Mouse (Mus musculus) layer of hippocampus, postnatal 36 days (tissue): Measurements from ENCODE around the gene Nudt1. TPM values are rescaled to one million over a fixed set of nuclear protein-coding genes. Genes with fewer than 3 reads are reported as not detected.
"Not testable (repeated sequence)": the region's sequence is repeated elsewhere in the genome, so short reads cannot be mapped to it uniquely, and the experiment has no call there.

ENCODE experiments used
- DNase-seq, 2 experiments: peaks; one replicate each; pipeline ENCODE4 v3.0.0; 2022
- total RNA-seq, 2 experiments: library from RNA; stranded (reverse); gene quantifications; 2 replicates each; pipeline ENCODE4 v1.2.3; 2021

The Nudt1 gene
- total RNA-seq, 2 experiments from 2014 or later: 4.0 to 5.6 TPM

GRCm38 (mm10) chr5:140345244-140345643, 23.8 kb downstream of the Nudt1 start:
- no peak for DNase-seq

- DNase-seq: no peak
Observed at GRCm38 (mm10) chr5:140346050-140346449, 24.6 kb downstream of the Nudt1 start.

- no peak for DNase-seq
Observed at GRCm38 (mm10) chr5:140349882-140350281, 28.4 kb downstream of the Nudt1 start.

GRCm38 (mm10) chr5:140350731-140351497, 29.5 kb downstream of the Nudt1 start:
- no peak for DNase-seq

- DNase-seq: no peak
Observed at GRCm38 (mm10) chr5:140352352-140352751, 30.9 kb downstream of the Nudt1 start.

- no peak for DNase-seq
Observed at GRCm38 (mm10) chr5:140355934-140356333, 34.5 kb downstream of the Nudt1 start.

GRCm38 (mm10) chr5:140357466-140357865, 36.0 kb downstream of the Nudt1 start:
- DNase-seq: no peak

GRCm38 (mm10) chr5:140359930-140360674, 38.6 kb downstream of the Nudt1 start:
- no peak for DNase-seq

GRCm38 (mm10) chr5:140364415-140364814, 43.0 kb downstream of the Nudt1 start:
- DNase-seq: no peak

GRCm38 (mm10) chr5:140368126-140368525, 46.7 kb downstream of the Nudt1 start:
- DNase-seq: not testable (repeated sequence)

- DNase-seq: no peak
Observed at GRCm38 (mm10) chr5:140368926-140369325, 47.5 kb downstream of the Nudt1 start.

GRCm38 (mm10) chr5:140369466-140369865, 48.0 kb downstream of the Nudt1 start:
- DNase-seq: no peak

- DNase-seq: no peak
Observed at GRCm38 (mm10) chr5:140370446-140371254, 49.2 kb downstream of the Nudt1 start.

- DNase-seq: peak; percentile 39 to 50
Observed at GRCm38 (mm10) chr5:140371671-140372070, 50.2 kb downstream of the Nudt1 start.

GRCm38 (mm10) chr5:140373711-140374110, 52.3 kb downstream of the Nudt1 start:
- DNase-seq: no peak

GRCm38 (mm10) chr5:140374226-140374625, 52.8 kb downstream of the Nudt1 start:
- no peak for DNase-seq

- DNase-seq: no peak
Observed at GRCm38 (mm10) chr5:140375249-140375829, 53.9 kb downstream of the Nudt1 start.

GRCm38 (mm10) chr5:140378121-140378853, 56.8 kb downstream of the Nudt1 start:
- no peak for DNase-seq

- DNase-seq: no peak
Observed at GRCm38 (mm10) chr5:140379299-140379698, 57.8 kb downstream of the Nudt1 start.

GRCm38 (mm10) chr5:140381156-140381555, 59.7 kb downstream of the Nudt1 start:
- no peak for DNase-seq

GRCm38 (mm10) chr5:140382688-140383087, 61.2 kb downstream of the Nudt1 start:
- no peak for DNase-seq

- DNase-seq: no peak
Observed at GRCm38 (mm10) chr5:140383559-140383958, 62.1 kb downstream of the Nudt1 start.
